In the genomic region with DNA sequence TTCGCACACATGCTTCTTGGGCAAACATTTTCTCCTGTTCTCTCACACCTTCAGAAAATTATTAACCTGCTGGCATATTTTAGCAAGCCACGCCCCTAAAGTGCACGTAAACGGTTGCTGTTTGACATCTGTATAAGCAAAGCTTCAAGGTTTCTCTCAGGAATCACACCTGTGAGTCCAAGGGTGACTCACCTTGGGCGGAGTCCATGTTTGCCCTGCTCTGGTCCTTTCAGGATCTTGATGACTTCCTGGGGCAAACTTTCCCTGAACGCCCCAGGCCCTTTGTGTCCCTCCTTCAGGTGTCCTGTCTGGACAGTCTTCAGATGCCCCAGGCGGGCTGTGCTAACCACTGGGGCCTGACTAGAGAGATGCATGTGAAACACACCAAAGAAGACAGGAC, we compare ENCODE assay signal across 20 mouse cellular contexts.
A peak's percentile ranks its signal among the peaks of the same experiment; 100 is the strongest.
DNase-seq lines count a peak whose midpoint lies in the region; ATAC-seq and TF ChIP-seq lines count a peak whose summit lies in the region.
"Had no signal": no experiment of that assay in that cellular context is flagged by ENCODE, and none has a peak within 500 bp of the region (broad histone marks: within the 10 kb centered on the region; RNA-seq: fewer than 3 reads in every experiment).

No protein-coding gene starts in this region.

- H3K27me3 ChIP-seq in cerebellum, adult 2 months (ENCODE audit: control insufficient read depth, insufficient read depth, low read length) = no peaks in the 10 kb centered on the region
- no peaks in the 10 kb centered on the region for H3K27me3 ChIP-seq in liver, adult 2 months (ENCODE audit: control insufficient read depth, insufficient read depth, low read length)
- no peaks in the 10 kb centered on the region for H3K27me3 ChIP-seq in liver, embryonic 12.5 days (replicated peaks)
- H3K27me3 ChIP-seq in intestine, embryonic 14.5 days (replicated peaks; ENCODE audit: control insufficient read depth, insufficient read depth, low read length) = no peaks in the 10 kb centered on the region
- no peaks in the 10 kb centered on the region for H3K27me3 ChIP-seq in stomach, embryonic 14.5 days (ENCODE audit: control insufficient read depth, insufficient read depth, low read length)
- H3K27me3 ChIP-seq: limb, embryonic 15.5 days; neural tube, embryonic 13.5 days had no signal

- no peaks in the 10 kb centered on the region for H3K9me3 ChIP-seq in liver, embryonic 12.5 days (replicated peaks)
- no peaks in the 10 kb centered on the region for H3K9me3 ChIP-seq in intestine, embryonic 14.5 days (ENCODE audit: control insufficient read depth, low read length)
- no peaks in the 10 kb centered on the region for H3K9me3 ChIP-seq in stomach, embryonic 14.5 days (ENCODE audit: control insufficient read depth, low read depth, low read length)
- H3K9me3 ChIP-seq: G1E; hindbrain, embryonic 10.5 days; limb, embryonic 15.5 days; neural tube, embryonic 13.5 days had no signal

- DNase-seq in cerebellum, adult 2 months = no peak
- DNase-seq in cerebellum, adult 11-12 months = no peak
- peak; percentile 10 for DNase-seq in liver, adult 2 months (ENCODE audit: extremely low read depth, low read depth, low spot score)
- no peak for DNase-seq in intestine, embryonic 14.5 days (ENCODE audit: low spot score)
- DNase-seq in thymus, postnatal 4 days = no peak
- DNase-seq in left cerebral cortex, postnatal 10 days (ENCODE audit: extremely low spot score in 1 of 2, low spot score in 2 of 2) = no peak
- DNase-seq: adrenal gland, postnatal 14 days; embryo, embryonic 11 days; gastrocnemius, postnatal 25 days; lung, adult 2 months; midbrain, embryonic 14.5 days; spleen, adult 18-20 months; thymus, postnatal 14 days had no signal

- intact Hi-C loops in left cerebral cortex, postnatal 10 days (cut with DNase I) = no loop called here

- no peak overlapping the region for H3K4me3 ChIP-seq in cerebellum, adult 2 months (replicated peaks; ENCODE audit: insufficient read depth, low read depth, low read length)
- no peak overlapping the region for H3K4me3 ChIP-seq in liver, adult 2 months (ENCODE audit: insufficient read depth, low read depth, low read length)
- H3K4me3 ChIP-seq in liver, embryonic 12.5 days = no peak overlapping the region
- no peak overlapping the region for H3K4me3 ChIP-seq in intestine, embryonic 14.5 days (ENCODE audit: low read depth, low read length)
- H3K4me3 ChIP-seq in stomach, embryonic 14.5 days (ENCODE audit: low read depth, low read length) = no peak overlapping the region
- H3K4me3 ChIP-seq: hindbrain, embryonic 10.5 days; limb, embryonic 15.5 days; neural tube, embryonic 13.5 days had no signal

- peak overlapping the region; percentile 11; the same call in 1 of the 2 replicates for H3K27ac ChIP-seq in cerebellum, adult 2 months (ENCODE audit: insufficient read depth, low read length)
- no peak overlapping the region for H3K27ac ChIP-seq in liver, adult 2 months (replicated peaks; ENCODE audit: insufficient read depth, low read depth, low read length)
- no peak overlapping the region for H3K27ac ChIP-seq in liver, embryonic 12.5 days
- H3K27ac ChIP-seq in intestine, embryonic 14.5 days (ENCODE audit: low read depth) = no peak overlapping the region
- H3K27ac ChIP-seq in stomach, embryonic 14.5 days (ENCODE audit: low read length) = no peak overlapping the region
- H3K27ac ChIP-seq: hindbrain, embryonic 10.5 days; limb, embryonic 15.5 days; neural tube, embryonic 13.5 days had no signal

- ATAC-seq in liver, embryonic 12.5 days = no peak
- ATAC-seq in intestine, embryonic 14.5 days (replicated peaks; ENCODE audit: low FRiP score, low TSS enrichment, low read depth) = peak; percentile 66
- ATAC-seq in stomach, embryonic 14.5 days (ENCODE audit: insufficient number of reproducible peaks, insufficient read depth, low FRiP score, low read depth) = peak; percentile 63; the same call in 1 of the 2 replicates
- ATAC-seq: forebrain, embryonic 16.5 days had no signal

- H3K4me2 ChIP-seq in liver, embryonic 12.5 days = no peak overlapping the region
- H3K4me2 ChIP-seq in intestine, embryonic 14.5 days (ENCODE audit: low read length) = no peak overlapping the region
- no peak overlapping the region for H3K4me2 ChIP-seq in stomach, embryonic 14.5 days (replicated peaks; ENCODE audit: low read depth, low read length)
- H3K4me2 ChIP-seq: limb, embryonic 15.5 days; neural tube, embryonic 13.5 days had no signal

- H3K36me3 ChIP-seq in liver, adult 2 months (ENCODE audit: control insufficient read depth, insufficient read depth, low read length) = no peaks in the 10 kb centered on the region
- H3K36me3 ChIP-seq in liver, embryonic 12.5 days = no peaks in the 10 kb centered on the region
- H3K36me3 ChIP-seq in intestine, embryonic 14.5 days (ENCODE audit: control insufficient read depth, insufficient read depth, low read length) = no peaks in the 10 kb centered on the region
- H3K36me3 ChIP-seq in stomach, embryonic 14.5 days (ENCODE audit: control insufficient read depth, insufficient read depth, low read length) = no peaks in the 10 kb centered on the region
- H3K36me3 ChIP-seq: G1E; hindbrain, embryonic 10.5 days; limb, embryonic 15.5 days; neural tube, embryonic 13.5 days had no signal

- no peak for TF ChIP-seq POLR2A in cerebellum, adult 2 months (IDR thresholded peaks at IDR 0.05; ENCODE audit: borderline replicate concordance, insufficient read depth, low read length)
- no peak for TF ChIP-seq POLR2A in liver, adult 2 months (IDR thresholded peaks at IDR 0.05; ENCODE audit: extremely low read depth, insufficient read depth, low read length)

- 93% methylated on average over 7 of the region's 7 CpGs for WGBS in cerebellum, adult 2 months
- WGBS in liver, adult 2 months = 43% methylated on average over 7 of the region's 7 CpGs
- 66% methylated on average over 7 of the region's 7 CpGs for WGBS in liver, embryonic 12.5 days (ENCODE audit: insufficient replicate concordance)
- WGBS in intestine, embryonic 14.5 days = 59% methylated on average over 7 of the region's 7 CpGs
- 52% methylated on average over 7 of the region's 7 CpGs for WGBS in stomach, embryonic 14.5 days

- no peak for TF ChIP-seq CTCF in cerebellum, adult 2 months (IDR thresholded peaks at IDR 0.05; ENCODE audit: borderline replicate concordance, insufficient read depth, low read depth, low read length)
- no peak for TF ChIP-seq CTCF in liver, adult 2 months (IDR thresholded peaks at IDR 0.05; ENCODE audit: low read depth, low read length)

- H3K4me1 ChIP-seq in cerebellum, adult 2 months (ENCODE audit: control insufficient read depth, insufficient read depth, low read length) = peaks cover 24% of the 10 kb centered on the region
- peaks cover 9% of the 10 kb centered on the region for H3K4me1 ChIP-seq in liver, adult 2 months (ENCODE audit: control insufficient read depth, insufficient read depth, low read length)
- H3K4me1 ChIP-seq in liver, embryonic 12.5 days = peaks cover 18% of the 10 kb centered on the region
- peaks cover 18% of the 10 kb centered on the region for H3K4me1 ChIP-seq in intestine, embryonic 14.5 days (replicated peaks; ENCODE audit: control insufficient read depth, insufficient read depth, low read length)
- H3K4me1 ChIP-seq in stomach, embryonic 14.5 days (ENCODE audit: control insufficient read depth, insufficient read depth, low read length) = peaks cover 18% of the 10 kb centered on the region

- H3K9ac ChIP-seq in liver, adult 2 months (ENCODE audit: low read depth, low read length) = no peak overlapping the region
- H3K9ac ChIP-seq in liver, embryonic 12.5 days = no peak overlapping the region
- H3K9ac ChIP-seq in intestine, embryonic 14.5 days (ENCODE audit: low read length) = no peak overlapping the region
- no peak overlapping the region for H3K9ac ChIP-seq in stomach, embryonic 14.5 days (replicated peaks; ENCODE audit: low read depth, low read length)
- H3K9ac ChIP-seq: limb, embryonic 15.5 days; neural tube, embryonic 13.5 days had no signal

- no peaks in the 10 kb centered on the region for H3K79me2 ChIP-seq in liver, adult 2 months (ENCODE audit: control insufficient read depth, insufficient read depth, low read length)
